Mouse (Mus musculus): ENCODE measurements around the gene Hap1. TPM values are rescaled to one million over a fixed set of nuclear protein-coding genes. Genes with fewer than 3 reads are reported as not detected.

Hap1 gene
- polyA plus RNA-seq, 1 experiment = 1.0 TPM

DNA sequence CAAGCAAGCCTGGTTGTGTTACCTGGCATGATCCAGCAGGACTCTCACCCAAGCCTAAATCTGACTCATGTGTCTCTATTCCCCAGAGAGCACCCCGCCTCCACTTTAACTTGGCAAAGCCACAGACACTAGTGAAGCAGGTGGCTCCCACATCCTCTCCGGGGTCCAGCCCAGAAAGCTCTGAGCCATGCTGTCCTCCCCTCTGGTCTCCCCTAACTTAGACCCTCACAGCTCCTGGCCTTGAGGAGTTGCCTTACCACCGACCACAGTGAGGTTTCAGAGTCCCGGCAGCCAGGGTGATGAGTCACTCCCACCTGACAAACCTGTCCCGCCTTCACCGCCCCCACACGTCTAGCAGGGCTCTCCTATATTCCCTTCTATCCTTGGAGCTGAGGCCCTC, 37.8 kb upstream of the Hap1 start:
- H3K27me3 ChIP-seq (ENCODE audit: control insufficient read depth, insufficient read depth, insufficient read length) = no peaks in the 10 kb centered on the region
- TF ChIP-seq CEBPB (IDR thresholded peaks at IDR 0.05; ENCODE audit: insufficient read depth, poor library complexity, severe bottlenecking) (no peak), POLR2AphosphoS2 (IDR thresholded peaks at IDR 0.05; ENCODE audit: insufficient read length, low read depth) (no peak), MAX (IDR thresholded peaks at IDR 0.05; ENCODE audit: low read depth) (no peak), TCF12 (IDR thresholded peaks at IDR 0.05; ENCODE audit: insufficient read depth, poor library complexity, severe bottlenecking) (no peak), MYOG (IDR thresholded peaks at IDR 0.05; ENCODE audit: control insufficient read depth in 1 of 3, insufficient read depth in 1 of 3, insufficient read length in 2 of 3, low read depth in 2 of 3) (peak in 1 of 3 experiments; percentile 32), MYOD1 (IDR thresholded peaks at IDR 0.05; ENCODE audit: control insufficient read depth in 1 of 3, insufficient read length in 2 of 3, low read depth in 2 of 3) (peak in 2 of 3 experiments; percentile 32 to 72), E2F4 (IDR thresholded peaks at IDR 0.05; ENCODE audit: insufficient read depth) (no peak)
- no peak overlapping the region for H3ac ChIP-seq (ENCODE audit: control insufficient read depth, insufficient read length)
- no peaks in the 10 kb centered on the region for H3K36me3 ChIP-seq (ENCODE audit: control insufficient read depth, insufficient read depth)
- H3K4me3 ChIP-seq = no peak overlapping the region
- H3K4me2 ChIP-seq (ENCODE audit: low read depth) = peak overlapping the region; percentile 78
- peaks cover 77% of the 10 kb centered on the region for H3K79me2 ChIP-seq (ENCODE audit: control insufficient read depth, insufficient read depth)

DNA sequence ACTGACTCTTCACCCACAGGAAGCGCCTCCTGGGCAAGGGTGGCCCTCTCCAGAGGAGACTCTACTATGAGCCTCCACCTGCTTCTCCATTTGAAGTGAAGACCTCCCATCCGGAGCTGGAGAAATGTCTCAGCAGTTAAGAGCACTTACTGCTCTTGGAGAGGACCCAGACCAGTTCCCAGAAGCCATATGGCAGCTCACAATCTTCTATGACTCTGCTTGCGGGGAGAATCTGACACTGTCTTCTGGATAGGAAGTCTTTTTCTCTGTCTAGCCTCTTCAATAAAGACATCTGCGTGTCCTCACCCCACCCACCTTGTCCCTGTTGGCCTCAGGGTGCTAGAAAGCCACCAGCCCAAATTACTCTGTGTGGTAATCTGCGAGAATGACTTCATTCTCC, 37.0 kb upstream of the Hap1 start:
- H3K27me3 ChIP-seq (ENCODE audit: control insufficient read depth, insufficient read depth, insufficient read length) = no peaks in the 10 kb centered on the region
- H3K4me3 ChIP-seq = no peak overlapping the region
- no peaks in the 10 kb centered on the region for H3K36me3 ChIP-seq (ENCODE audit: control insufficient read depth, insufficient read depth)
- no peak overlapping the region for H3ac ChIP-seq (ENCODE audit: control insufficient read depth, insufficient read length)
- peaks cover 81% of the 10 kb centered on the region for H3K79me2 ChIP-seq (ENCODE audit: control insufficient read depth, insufficient read depth)
- TF ChIP-seq E2F4 (IDR thresholded peaks at IDR 0.05; ENCODE audit: insufficient read depth) = no peak
- no peak for TF ChIP-seq TCF12 (IDR thresholded peaks at IDR 0.05; ENCODE audit: insufficient read depth, poor library complexity, severe bottlenecking)
- TF ChIP-seq MAX (IDR thresholded peaks at IDR 0.05; ENCODE audit: low read depth) = no peak
- no peak for TF ChIP-seq USF1 (IDR thresholded peaks at IDR 0.05; ENCODE audit: low read depth)
- no peak for TF ChIP-seq REST (IDR thresholded peaks at IDR 0.05; ENCODE audit: insufficient read depth, insufficient read length)
- no peak for TF ChIP-seq SRF (IDR thresholded peaks at IDR 0.05; ENCODE audit: control insufficient read depth, insufficient read length, low read depth)
- TF ChIP-seq POLR2A (IDR thresholded peaks at IDR 0.05; ENCODE audit: insufficient read length, low read depth) = no peak
- no peak for TF ChIP-seq CEBPB (IDR thresholded peaks at IDR 0.05; ENCODE audit: insufficient read depth, poor library complexity, severe bottlenecking)
- no peak for TF ChIP-seq MYOG (IDR thresholded peaks at IDR 0.05; ENCODE audit: control insufficient read depth in 1 of 3, insufficient read depth in 1 of 3, insufficient read length in 2 of 3, low read depth in 2 of 3)
- no peak for TF ChIP-seq POLR2AphosphoS2 (IDR thresholded peaks at IDR 0.05; ENCODE audit: insufficient read length, low read depth)
- no peak for TF ChIP-seq MYOD1 (IDR thresholded peaks at IDR 0.05; ENCODE audit: control insufficient read depth in 1 of 3, insufficient read length in 2 of 3, low read depth in 2 of 3)
- no peak for TF ChIP-seq TCF3 (IDR thresholded peaks at IDR 0.05; ENCODE audit: insufficient read length, low read depth)
- H3K4me2 ChIP-seq (ENCODE audit: low read depth) = peak overlapping the region; percentile 78

GRCm38 (mm10) chr11:100391884-100392345, 36.0 kb upstream of the Hap1 start:
- H3K27me3 ChIP-seq (ENCODE audit: control insufficient read depth, insufficient read depth, insufficient read length) = no peaks in the 10 kb centered on the region
- TF ChIP-seq REST (IDR thresholded peaks at IDR 0.05; ENCODE audit: insufficient read depth, insufficient read length) (no peak), USF1 (IDR thresholded peaks at IDR 0.05; ENCODE audit: low read depth) (no peak), MAX (IDR thresholded peaks at IDR 0.05; ENCODE audit: low read depth) (no peak), TCF3 (IDR thresholded peaks at IDR 0.05; ENCODE audit: insufficient read length, low read depth) (no peak), MYOG (IDR thresholded peaks at IDR 0.05; ENCODE audit: control insufficient read depth in 1 of 3, insufficient read depth in 1 of 3, insufficient read length in 2 of 3, low read depth in 2 of 3) (no peak), MYOD1 (IDR thresholded peaks at IDR 0.05; ENCODE audit: control insufficient read depth in 1 of 3, insufficient read length in 2 of 3, low read depth in 2 of 3) (no peak), SRF (IDR thresholded peaks at IDR 0.05; ENCODE audit: control insufficient read depth, insufficient read length, low read depth) (no peak), POLR2A (IDR thresholded peaks at IDR 0.05; ENCODE audit: insufficient read length, low read depth) (no peak), TCF12 (IDR thresholded peaks at IDR 0.05; ENCODE audit: insufficient read depth, poor library complexity, severe bottlenecking) (no peak), POLR2AphosphoS2 (IDR thresholded peaks at IDR 0.05; ENCODE audit: insufficient read length, low read depth) (no peak), E2F4 (IDR thresholded peaks at IDR 0.05; ENCODE audit: insufficient read depth) (no peak), CEBPB (IDR thresholded peaks at IDR 0.05; ENCODE audit: insufficient read depth, poor library complexity, severe bottlenecking) (no peak)
- no peak overlapping the region for H3K4me3 ChIP-seq
- H3K36me3 ChIP-seq (ENCODE audit: control insufficient read depth, insufficient read depth) = no peaks in the 10 kb centered on the region
- H3K79me2 ChIP-seq (ENCODE audit: control insufficient read depth, insufficient read depth) = peaks cover 85% of the 10 kb centered on the region
- no peak overlapping the region for H3ac ChIP-seq (ENCODE audit: control insufficient read depth, insufficient read length)
- peak overlapping the region; percentile 47 for H3K4me2 ChIP-seq (ENCODE audit: low read depth)

DNA sequence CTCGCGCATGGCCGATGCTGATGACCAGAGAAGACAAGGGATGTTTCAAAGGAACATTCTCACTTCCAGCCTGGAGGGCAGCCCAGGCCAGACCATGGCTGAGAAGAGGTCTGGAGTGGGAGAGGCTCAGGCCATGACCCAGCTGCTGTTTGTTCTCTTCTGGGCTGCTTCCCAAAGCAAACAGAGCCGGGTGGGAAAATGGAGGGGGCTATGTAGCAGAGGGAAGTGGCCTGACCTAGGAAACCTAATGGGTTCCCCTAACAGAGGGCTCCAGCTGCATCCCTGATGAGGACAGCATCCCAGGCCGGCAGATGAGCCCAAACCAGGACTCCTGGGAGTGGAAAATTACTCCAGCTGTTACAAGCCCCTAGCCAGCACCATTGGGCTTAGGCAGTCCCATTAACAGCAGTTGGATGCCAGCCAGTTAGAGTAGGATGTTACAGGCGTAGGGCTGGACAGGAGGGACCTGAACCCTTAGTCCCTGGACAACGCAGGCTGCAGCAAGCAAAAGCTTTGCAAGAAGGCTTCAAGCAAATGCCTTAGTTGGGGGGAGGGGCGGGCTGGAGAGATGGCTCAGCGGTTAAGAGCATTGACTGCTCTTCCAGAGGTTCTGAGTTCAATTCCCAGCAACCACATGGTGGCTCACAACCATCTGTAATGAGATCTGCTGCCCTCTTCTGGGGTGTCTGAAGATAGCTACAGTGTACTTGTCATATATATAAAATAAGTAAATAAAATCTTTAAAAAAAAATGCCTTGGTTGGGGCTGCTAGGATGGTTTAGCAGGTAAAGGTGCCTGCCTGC, 35.4 kb upstream of the Hap1 start:
- Histone ChIP-seq H3K4me3 (no peak overlapping the region), H3K4me2 (ENCODE audit: low read depth) (peak overlapping the region; percentile 77), H3ac (ENCODE audit: control insufficient read depth, insufficient read length) (no peak overlapping the region), H3K27me3 (ENCODE audit: control insufficient read depth, insufficient read depth, insufficient read length) (no peaks in the 10 kb centered on the region), H3K36me3 (ENCODE audit: control insufficient read depth, insufficient read depth) (no peaks in the 10 kb centered on the region), H3K79me2 (ENCODE audit: control insufficient read depth, insufficient read depth) (peaks cover 85% of the 10 kb centered on the region)
- no peak for TF ChIP-seq TCF12 (IDR thresholded peaks at IDR 0.05; ENCODE audit: insufficient read depth, poor library complexity, severe bottlenecking)
- TF ChIP-seq E2F4 (IDR thresholded peaks at IDR 0.05; ENCODE audit: insufficient read depth) = no peak
- TF ChIP-seq MYOG (IDR thresholded peaks at IDR 0.05; ENCODE audit: control insufficient read depth in 1 of 3, insufficient read depth in 1 of 3, insufficient read length in 2 of 3, low read depth in 2 of 3) = peak in 1 of 3 experiments; percentile 26
- no peak for TF ChIP-seq TCF3 (IDR thresholded peaks at IDR 0.05; ENCODE audit: insufficient read length, low read depth)
- no peak for TF ChIP-seq USF1 (IDR thresholded peaks at IDR 0.05; ENCODE audit: low read depth)
- TF ChIP-seq MAX (IDR thresholded peaks at IDR 0.05; ENCODE audit: low read depth) = no peak
- TF ChIP-seq POLR2A (IDR thresholded peaks at IDR 0.05; ENCODE audit: insufficient read length, low read depth) = no peak
- no peak for TF ChIP-seq POLR2AphosphoS2 (IDR thresholded peaks at IDR 0.05; ENCODE audit: insufficient read length, low read depth)
- TF ChIP-seq SRF (IDR thresholded peaks at IDR 0.05; ENCODE audit: control insufficient read depth, insufficient read length, low read depth) = no peak
- TF ChIP-seq MYOD1 (IDR thresholded peaks at IDR 0.05; ENCODE audit: control insufficient read depth in 1 of 3, insufficient read length in 2 of 3, low read depth in 2 of 3) = peak in 2 of 3 experiments; percentile 8 to 58
- TF ChIP-seq CEBPB (IDR thresholded peaks at IDR 0.05; ENCODE audit: insufficient read depth, poor library complexity, severe bottlenecking) = no peak
- TF ChIP-seq REST (IDR thresholded peaks at IDR 0.05; ENCODE audit: insufficient read depth, insufficient read length) = no peak
